10 mouse cellular contexts compared by ENCODE assay signal in the genomic region with DNA sequence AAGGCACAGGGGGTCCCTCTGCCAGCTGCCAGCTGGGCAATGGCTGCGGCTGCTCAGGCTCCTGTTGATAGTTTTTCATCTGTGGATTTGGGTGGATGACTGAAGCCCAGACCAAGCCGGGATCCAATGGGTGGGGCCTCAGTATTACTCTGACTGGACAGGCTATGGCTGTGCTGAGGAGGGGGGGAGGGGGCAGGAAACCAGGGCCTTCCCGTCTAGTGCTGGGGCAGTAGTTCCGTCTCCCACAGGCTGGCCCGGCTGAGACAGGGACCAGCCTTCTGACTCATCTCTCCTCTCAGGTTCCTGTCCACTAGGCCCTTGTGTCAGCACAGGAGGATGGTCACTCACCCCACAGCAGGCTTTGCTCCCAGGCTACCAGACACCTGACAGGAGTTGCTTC. TPM values are rescaled to one million over a fixed set of nuclear protein-coding genes. Genes with fewer than 3 reads are reported as not detected.
DNase-seq lines count a peak whose midpoint lies in the region; TF ChIP-seq lines count a peak whose summit lies in the region.
"Had no signal": no experiment of that assay in that cellular context is flagged by ENCODE, and none has a peak within 500 bp of the region (broad histone marks: within the 10 kb centered on the region; RNA-seq: fewer than 3 reads in every experiment).

No protein-coding gene starts in this region.

- no peaks in the 10 kb centered on the region for H3K36me3 ChIP-seq in limb, embryonic 10.5 days

- no peak for TF ChIP-seq CTCF in lung, adult 2 months (IDR thresholded peaks at IDR 0.05; ENCODE audit: insufficient read depth, low read length)
- TF ChIP-seq CTCF in olfactory bulb, adult 2 months (IDR thresholded peaks at IDR 0.05; ENCODE audit: insufficient read depth, low read depth, low read length) = no peak

- H3K27me3 ChIP-seq in limb, embryonic 10.5 days (ENCODE audit: low read depth, poor library complexity, severe bottlenecking) = peaks cover 33% of the 10 kb centered on the region

- H3K9me3 ChIP-seq in limb, embryonic 10.5 days (replicated peaks) = no peaks in the 10 kb centered on the region

- intact Hi-C loops in left cerebral cortex, postnatal 4 days (cut with DNase I) = loop anchor here (10.0 kb wide), 1 partner anchor 99 kb away; no protein-coding TSS in a partner anchor

- 29% methylated on average over 5 of the region's 5 CpGs for WGBS in lung, adult 2 months
- 70% methylated on average over 5 of the region's 5 CpGs for WGBS in olfactory bulb, adult 2 months
- WGBS in limb, embryonic 10.5 days = 73% methylated on average over 5 of the region's 5 CpGs

- no peak for TF ChIP-seq POLR2A in lung, adult 2 months (IDR thresholded peaks at IDR 0.05; ENCODE audit: borderline replicate concordance, extremely low read depth, low read depth, low read length)
- TF ChIP-seq POLR2A in olfactory bulb, adult 2 months (IDR thresholded peaks at IDR 0.05; ENCODE audit: insufficient read depth, low read depth, low read length) = no peak

- no peaks in the 10 kb centered on the region for H3K4me1 ChIP-seq in lung, adult 2 months (ENCODE audit: control insufficient read depth, insufficient read depth, low read length)
- H3K4me1 ChIP-seq in olfactory bulb, adult 2 months (ENCODE audit: control insufficient read depth, insufficient read depth, low read length) = peaks cover 69% of the 10 kb centered on the region
- H3K4me1 ChIP-seq in limb, embryonic 10.5 days = peaks cover 15% of the 10 kb centered on the region

- H3K27ac ChIP-seq in olfactory bulb, adult 2 months (ENCODE audit: insufficient read depth, low read depth, low read length) = 0 out of 2 replicates have a peak overlapping the region, but pooled peaks have one; percentile 2
- H3K27ac ChIP-seq in limb, embryonic 10.5 days = no peak overlapping the region

- no peak overlapping the region for H3K4me3 ChIP-seq in lung, adult 2 months (replicated peaks; ENCODE audit: extremely low read depth, low read depth, low read length)
- no peak overlapping the region for H3K4me3 ChIP-seq in olfactory bulb, adult 2 months (ENCODE audit: insufficient read depth, low read depth, low read length)
- no peak overlapping the region for H3K4me3 ChIP-seq in limb, embryonic 10.5 days

- DNase-seq in gastrocnemius, postnatal 25 days = peak; percentile 40
- no peak for DNase-seq in gastrocnemius, adult 8-10 months (ENCODE audit: low spot score in 2 of 2)
- peak; percentile 19 to 54 for DNase-seq in lung, adult 18-20 months
- no peak for DNase-seq in lung, adult 2 months
- DNase-seq in kidney, postnatal 25 days = peak; percentile 65 to 80
- no peak for DNase-seq in limb, embryonic 10.5 days (ENCODE audit: low spot score)
- no peak for DNase-seq in left cerebral cortex, postnatal 4 days
- DNase-seq: cerebellum, adult 8-10 months; thymus, postnatal 25 days had no signal

RNA-seq across cellular contexts. Expression of a gene that starts 6.5 kb away (rescaled TPM):
- total RNA-seq in gastrocnemius, postnatal 25 days (2021) = 1 to 10 TPM; 1.4 to 3.8 TPM
- total RNA-seq in gastrocnemius, adult 8-10 months (2022) = 1 to 10 TPM in 2 of 4 experiments, under 1 TPM in 2; 0.61 to 1.6 (median 0.95) TPM
- 40.6 and 40.7 TPM in 2 replicates for polyA plus RNA-seq in lung, adult 2 months (2012; rRNA removed)
- not detected in 2 replicates for polyA plus RNA-seq in olfactory bulb, adult 2 months (2012; ENCODE audit: insufficient read depth, insufficient read length, low replicate concordance, missing spikeins)
- 1.5 and 2.8 TPM in 2 replicates for polyA plus RNA-seq in limb, embryonic 10.5 days (2016; fragmentation: Nextera tagmentation; extraction: Ambion mirVana)
- 10 to 100 TPM; 68.4 to 80.7 TPM for total RNA-seq in left cerebral cortex, postnatal 4 days (2021)

Comparison
In these comparisons a context has a peak if more than half of its experiments do, and no peak if none do; other contexts are left out.
1. DNase-seq: peak in gastrocnemius, postnatal 25 days (single experiment), lung, adult 18-20 months (2 of 2) and kidney, postnatal 25 days (2 of 2); none in gastrocnemius, adult 8-10 months (0 of 2), lung, adult 2 months (single experiment), limb, embryonic 10.5 days (single experiment) and left cerebral cortex, postnatal 4 days (single experiment).
2. RNA of a gene that starts 6.5 kb away (total RNA-seq): 68.4 to 80.7 TPM in left cerebral cortex, postnatal 4 days; 1.4 to 3.8 TPM in gastrocnemius, postnatal 25 days and 0.61 to 1.6 TPM in gastrocnemius, adult 8-10 months; every median in the first group is over 10 times any median in the second.